Mouse (Mus musculus): ENCODE measurements around the gene Hsf5.

The Hsf5 gene

DNA sequence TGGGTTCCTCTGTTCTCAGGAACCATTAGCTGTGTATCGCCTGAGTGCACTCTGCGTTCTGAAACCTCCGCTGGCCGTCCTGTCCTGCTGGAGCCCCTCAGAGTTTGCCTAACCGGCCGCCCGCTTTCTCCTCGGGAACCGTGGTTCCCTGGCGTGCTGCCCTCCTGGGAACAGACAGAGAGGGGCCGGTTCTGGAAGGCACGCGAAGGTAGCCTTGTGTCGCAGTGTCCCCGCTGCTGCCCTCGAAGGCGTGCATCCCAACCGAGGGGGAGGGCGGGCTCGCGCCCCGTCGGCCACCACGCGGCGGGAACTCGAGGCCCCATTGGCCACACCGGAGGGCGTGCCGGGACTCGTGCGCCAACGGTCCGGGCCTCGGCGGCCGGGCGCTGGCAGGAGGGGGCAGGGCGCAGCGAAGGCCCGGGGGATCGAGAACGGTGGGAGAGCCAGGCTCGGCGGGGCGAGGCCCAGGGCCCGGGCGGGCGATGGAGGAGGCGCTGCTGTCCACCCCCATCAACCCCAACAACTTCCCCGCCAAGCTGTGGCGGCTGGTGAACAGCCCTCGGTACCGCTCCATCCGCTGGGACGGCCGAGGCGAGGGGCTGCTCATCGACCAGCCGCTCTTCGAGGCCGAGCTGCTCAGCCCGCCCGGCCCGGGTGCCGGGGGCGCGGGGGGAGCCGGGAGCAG, at the start of gene Hsf5:
TSS of gene Hsf5 (plus strand) at position 375 of the 685 bp plus-strand sequence.
- no peak for DNase-seq (ENCODE audit: low spot score)

DNA sequence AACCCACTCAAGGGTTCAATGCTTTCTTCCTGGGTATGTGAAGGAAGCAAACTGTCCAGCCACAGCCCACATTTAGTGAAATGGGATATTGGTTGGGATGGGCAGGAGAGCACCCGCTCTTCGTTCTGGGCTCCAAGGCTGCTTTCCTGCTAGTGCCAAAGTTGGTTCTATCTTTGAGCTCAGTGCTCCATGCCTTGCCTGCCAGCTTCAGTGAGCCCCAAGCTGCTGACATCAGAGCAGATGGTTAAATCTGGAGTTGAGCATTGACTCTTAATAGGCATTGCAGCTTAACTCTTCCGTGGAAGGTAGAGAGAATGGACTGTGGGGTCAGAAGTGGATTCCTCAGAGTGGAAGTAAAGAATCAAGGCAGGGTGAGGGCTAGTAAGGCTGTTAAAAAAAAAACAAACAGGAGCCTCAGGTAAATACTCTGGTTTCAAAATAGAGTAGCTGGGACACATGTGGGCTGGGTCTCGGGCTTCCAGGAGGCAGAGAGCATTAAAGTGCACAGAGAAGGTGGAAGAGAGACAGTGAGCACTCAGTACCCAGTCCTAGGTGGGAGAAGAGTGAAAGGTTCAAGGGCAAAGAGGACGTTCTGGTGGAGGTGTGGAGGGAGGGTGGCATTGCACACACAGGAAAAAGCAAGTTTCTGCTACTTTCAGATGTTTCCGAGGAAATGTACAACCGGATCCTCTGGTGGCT, 48.6 kb upstream of the Hsf5 start, which contains the start of gene Sept4:
TSS of gene Sept4 (plus strand) at position 649 of the 699 bp plus-strand sequence.
- DNase-seq (ENCODE audit: low spot score): no peak

DNA sequence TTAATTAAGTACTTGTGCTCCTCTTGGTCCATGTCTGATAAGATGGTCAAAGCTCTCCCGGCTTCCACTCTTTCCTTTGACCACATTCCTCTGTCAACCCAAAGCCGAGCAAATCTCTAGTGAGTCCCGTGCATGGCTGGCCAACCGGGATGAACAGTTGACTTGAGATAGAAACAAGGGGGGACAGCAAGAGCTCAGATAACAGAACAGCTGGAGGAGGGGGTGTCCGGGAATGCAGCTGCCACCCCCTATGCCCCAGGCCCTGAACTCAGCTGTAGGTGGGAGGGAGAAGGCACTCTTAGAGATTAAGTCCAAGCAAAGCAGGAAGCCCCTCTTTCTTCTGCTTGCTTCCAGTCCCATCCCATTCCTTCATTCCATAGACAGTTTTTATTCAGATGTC, 46.2 kb upstream of the Hsf5 start:
- no peak for DNase-seq (ENCODE audit: low spot score)

DNA sequence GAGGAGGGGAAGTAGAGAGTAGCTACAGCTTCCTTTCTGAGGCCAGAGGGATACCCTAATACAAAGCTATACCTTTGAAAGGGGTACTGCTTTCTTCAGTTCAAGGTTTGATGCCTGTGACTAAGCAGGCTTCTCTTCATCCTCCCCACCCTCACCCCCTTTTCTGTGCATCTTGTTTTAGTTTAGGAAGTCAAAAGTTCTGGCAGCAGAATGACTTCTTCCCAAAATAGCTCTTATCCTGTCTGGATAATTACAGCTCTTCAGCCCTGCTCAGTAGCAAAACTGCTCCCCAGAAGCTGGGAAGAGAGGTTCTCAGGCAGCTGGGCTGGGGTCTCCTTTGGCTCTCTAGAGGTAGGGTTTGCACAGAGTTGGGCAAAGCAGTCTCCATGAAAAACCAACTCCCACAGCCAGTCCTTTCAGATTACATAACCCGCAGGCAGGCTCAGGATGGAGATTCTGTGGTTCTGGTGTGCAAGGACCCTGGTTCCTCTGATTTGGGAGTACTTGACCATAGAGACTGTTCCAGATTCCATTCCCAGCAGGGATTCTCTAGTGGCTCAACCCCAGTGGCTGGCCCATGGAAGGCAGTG, 45.5 kb upstream of the Hsf5 start:
- DNase-seq (ENCODE audit: low spot score): no peak

DNA sequence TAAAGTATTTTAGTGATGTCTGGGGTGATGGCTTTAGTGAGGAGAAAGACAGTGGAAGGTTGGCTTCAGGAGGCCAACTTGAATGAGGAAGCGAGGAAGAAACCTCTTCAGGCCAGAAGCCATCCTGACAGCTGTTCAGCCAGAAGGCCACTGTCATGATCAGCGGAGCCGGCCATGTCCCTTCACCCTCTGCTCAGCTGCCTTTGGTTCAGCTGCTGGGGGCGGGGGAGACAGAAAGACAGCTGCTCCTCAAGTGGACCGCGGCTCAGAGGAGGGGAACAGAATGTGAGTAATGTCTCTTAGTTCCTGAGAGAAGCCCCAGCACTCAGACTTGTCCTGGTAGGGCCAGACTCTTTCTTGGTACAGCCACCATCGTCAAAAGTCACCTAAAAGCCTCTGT, 43.2 kb upstream of the Hsf5 start:
- DNase-seq (ENCODE audit: low spot score): no peak

DNA sequence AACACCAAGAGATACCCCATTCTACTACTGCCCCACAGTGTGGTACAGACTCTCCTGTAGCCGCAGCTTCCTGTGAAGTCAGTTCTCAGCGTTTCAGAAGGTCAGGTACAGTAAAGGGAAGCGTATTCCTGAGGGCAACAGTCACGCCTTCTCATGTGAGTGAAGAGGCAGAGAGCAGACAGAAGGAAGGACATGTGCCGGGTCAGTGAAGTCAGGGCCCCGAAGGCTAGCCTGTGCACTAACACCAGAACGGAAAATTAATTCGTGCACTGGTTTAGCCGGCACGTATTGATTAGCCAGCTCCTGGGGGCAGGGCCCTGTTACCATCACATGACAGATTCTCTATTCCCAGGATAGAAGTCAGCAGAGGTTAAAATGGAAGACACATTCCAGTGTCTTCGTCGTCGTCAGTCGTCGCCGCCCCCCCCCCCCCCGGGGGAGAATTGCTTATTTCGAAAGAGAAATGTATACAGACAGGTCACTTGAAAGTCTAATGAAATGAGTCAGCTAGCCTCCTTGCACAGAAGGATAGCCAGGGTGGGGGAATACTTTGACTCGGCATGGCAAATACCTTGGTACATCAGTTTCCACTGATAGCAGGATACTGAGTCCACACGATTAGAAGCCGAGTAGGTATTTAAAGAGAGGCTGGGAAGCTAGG, 42.3 kb upstream of the Hsf5 start:
- no peak for DNase-seq (ENCODE audit: low spot score)

DNA sequence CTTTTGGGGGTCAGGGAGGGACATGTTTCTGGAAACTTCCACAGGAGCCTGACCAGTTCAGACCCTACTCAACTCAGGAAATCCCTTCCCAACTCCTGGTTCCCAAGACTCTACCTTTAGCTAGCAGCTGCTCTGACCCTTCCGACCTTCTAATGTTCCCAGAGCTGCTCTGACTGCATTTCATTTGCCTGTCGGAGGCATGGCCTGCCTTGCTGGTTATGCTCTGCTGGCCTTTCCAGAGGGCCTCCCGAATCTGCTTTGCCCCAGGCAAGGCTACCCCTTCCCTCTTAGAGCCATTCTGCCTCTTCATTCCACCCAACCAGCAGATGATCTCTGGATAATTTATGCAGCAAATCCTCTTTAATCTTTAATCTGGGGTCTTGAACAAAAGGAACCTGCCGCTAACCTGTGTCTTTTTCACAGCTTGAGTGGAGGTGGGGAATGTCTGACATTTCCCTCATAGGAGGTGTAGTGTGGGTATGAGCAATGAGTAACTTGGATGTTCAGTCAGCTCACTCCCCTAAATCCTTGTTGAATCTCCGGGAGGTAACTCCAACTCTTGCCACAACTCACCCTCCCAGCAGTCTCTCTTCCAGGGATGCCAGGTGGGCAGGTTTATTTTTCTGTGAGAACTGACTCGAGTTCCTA, 39.2 kb upstream of the Hsf5 start:
- no peak for DNase-seq (ENCODE audit: low spot score)

DNA sequence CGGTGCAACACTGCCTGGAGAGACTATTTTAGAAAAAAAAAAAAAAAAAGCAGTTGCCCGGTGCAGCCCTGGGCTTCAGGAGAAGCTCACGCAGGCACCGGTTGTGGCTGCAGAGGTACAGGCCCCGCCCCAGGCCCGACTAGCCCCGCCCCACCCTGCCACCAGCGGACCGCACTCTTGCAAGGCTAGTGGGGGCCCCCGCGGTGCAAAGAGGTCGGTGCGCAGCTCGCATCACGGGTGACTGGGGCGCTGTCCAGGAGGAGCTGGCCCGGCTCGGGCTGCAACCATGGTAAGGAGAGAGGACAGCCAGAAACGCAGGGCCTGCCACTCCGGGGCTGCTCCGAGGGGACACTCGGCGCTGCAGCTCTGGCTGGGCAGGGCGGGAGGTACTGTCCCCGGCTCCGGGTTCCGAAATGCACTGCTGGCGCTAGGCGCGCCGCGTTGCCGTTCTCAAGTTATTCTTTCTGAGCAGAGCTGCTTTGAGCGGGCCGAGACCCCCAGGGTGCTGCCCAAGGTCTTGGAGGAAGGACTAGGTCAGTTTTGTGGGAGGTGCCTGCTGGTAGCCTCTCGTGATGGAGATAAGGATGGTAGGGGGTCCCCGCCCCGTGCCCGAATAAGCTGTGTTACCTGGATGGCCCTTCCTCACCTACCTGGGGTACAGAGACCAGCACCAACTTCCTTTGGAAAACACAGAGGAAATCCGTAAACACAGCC, 38.6 kb upstream of the Hsf5 start:
- DNase-seq (ENCODE audit: low spot score): peak; percentile 39

DNA sequence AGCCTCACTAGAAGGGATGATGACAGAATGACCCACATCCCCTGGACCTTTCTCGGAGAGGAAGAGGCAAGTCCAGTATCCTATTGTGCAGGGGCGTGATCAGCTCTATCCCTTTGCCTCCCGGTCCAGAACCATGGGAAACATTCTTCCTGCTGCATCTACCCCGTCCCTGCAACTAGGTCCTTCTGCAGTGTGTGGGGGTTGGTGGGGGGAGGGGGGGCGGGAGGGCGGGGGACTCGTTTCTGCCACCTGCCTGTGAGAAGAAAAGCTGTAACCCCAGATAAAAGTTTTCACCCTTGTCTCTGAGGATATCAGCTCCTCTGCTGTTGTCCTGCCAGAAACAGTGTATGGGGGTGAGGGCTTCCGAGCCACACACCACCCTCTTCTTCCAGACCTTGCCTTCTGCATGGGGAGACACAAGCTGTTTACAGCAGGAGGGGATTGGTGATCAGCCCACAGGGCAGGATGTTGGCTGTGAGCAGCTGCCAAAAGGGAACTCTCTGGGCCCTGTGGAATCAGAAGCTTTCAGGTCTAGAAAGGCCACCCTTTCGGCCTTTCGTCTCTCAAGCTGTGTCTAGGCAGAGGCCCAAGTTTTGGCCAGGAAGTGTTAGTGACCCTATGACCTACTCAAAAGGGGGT, 37.9 kb upstream of the Hsf5 start:
- no peak for DNase-seq (ENCODE audit: low spot score)

DNA sequence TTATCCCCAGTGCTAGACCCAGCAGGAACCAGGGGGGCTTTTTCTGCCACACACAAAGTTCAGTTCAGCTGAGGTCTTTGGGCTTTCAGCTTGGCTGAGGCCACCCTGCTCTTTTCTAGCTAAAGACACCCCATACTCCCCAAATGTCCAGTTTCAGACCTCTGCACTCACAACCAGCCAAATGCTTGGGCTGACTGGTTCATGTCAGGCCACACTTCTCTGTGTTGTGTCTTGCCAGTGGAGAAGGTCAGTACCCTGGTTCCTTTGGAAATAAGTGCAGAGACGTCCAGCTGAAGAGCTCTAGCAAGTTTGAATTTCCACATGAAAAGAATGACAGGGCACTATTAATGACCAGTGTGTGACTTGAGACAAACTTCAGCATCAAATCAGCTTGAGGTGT, 37.3 kb upstream of the Hsf5 start:
- DNase-seq (ENCODE audit: low spot score): no peak

DNA sequence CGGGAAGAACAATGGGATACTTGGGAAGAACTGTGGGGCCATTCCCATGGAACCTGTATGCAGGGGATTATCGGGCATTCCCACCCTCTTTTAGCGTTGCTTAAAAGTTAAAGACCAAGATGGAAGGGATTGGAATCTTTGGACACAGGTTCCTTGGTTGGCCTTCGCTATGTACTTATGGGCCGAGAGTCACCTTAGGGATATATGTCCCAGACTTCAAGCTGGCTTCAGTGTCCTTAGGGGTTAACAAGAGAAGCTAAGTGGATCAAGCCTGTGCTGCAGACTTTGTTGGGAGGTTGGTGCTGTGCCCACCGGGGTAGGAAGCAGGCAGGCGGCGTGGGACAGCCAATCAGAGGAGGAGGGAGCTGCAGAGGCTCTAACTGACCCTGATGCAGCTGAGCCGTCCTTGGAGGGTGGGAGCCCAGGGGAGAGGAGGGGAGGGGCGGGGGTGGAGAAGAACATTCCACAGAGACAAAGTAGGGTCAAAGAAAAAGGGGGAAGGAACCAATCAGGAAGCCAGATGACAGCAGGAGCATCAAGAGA, 36.4 kb upstream of the Hsf5 start:
- no peak for DNase-seq (ENCODE audit: low spot score)

DNA sequence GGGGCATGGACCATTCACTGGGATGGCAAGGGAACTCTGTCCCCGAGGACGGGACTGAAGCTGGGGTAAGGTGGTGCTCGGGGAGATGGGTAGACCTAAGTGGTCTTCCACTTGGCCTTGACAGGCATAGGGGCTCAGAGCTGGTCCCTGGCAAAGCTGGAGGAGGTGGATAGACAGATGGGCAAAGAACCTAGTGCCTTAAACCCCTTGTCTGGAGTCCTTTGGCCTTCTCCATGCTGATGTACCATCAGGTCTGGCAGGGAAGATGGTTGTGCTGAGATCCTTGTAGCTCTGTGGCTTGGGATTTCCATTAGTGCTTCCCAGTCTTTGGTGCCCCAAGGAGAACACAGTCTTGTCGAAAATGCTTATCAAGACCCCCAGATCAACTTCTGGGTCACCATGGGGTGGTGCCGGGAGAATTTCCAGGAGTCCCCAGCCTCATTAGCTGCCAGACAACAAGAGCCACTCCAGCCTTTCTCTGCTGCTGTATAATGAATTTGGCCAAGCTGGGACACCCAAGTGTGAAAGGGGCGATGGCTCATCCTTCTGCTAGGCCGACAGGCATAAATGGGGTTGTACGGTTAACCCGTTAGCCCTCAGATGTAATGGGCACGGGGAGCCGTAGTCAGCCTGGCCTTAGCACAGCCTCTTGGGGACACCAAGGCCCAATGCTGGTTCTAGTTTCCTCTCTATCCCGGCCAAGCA, 35.7 kb upstream of the Hsf5 start:
- no peak for DNase-seq (ENCODE audit: low spot score)

DNA sequence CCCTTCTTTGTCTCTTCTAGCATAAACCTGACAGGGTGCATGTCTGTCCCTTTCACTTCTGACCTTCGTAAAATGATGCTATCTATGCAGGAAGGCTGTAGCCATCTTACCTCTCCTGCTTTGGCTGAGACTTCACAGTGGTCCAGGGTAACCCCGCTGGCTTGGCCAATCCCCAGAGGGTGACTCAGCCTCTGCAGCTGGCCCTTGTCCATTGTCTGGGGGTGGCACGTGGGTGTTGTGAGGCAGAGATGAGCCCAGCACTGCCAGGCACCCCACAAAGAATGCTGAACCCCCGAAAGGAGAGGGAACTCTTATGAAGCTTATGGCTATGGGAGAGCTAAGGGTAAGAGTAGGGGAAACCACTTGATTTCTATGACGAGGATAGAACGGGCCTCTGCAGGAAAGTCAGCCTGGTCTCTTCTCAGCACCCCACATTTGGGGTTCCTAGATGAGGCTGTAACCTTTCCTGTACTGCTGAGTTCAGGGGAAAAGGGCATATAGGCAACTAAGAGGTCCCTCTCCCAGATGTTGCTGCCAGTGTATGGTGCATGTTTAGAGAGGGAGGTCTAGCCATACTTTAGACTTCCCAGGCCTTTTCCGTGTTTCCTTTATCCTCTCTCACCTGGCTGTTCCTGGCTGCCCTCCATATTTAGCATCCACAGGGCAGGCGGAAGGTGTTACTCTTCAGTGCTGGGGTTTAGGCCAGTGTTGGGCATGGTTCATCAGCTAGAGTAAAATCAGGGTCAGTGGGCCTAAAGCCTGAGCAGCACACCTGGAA, 34.8 kb upstream of the Hsf5 start:
- no peak for DNase-seq (ENCODE audit: low spot score)

DNA sequence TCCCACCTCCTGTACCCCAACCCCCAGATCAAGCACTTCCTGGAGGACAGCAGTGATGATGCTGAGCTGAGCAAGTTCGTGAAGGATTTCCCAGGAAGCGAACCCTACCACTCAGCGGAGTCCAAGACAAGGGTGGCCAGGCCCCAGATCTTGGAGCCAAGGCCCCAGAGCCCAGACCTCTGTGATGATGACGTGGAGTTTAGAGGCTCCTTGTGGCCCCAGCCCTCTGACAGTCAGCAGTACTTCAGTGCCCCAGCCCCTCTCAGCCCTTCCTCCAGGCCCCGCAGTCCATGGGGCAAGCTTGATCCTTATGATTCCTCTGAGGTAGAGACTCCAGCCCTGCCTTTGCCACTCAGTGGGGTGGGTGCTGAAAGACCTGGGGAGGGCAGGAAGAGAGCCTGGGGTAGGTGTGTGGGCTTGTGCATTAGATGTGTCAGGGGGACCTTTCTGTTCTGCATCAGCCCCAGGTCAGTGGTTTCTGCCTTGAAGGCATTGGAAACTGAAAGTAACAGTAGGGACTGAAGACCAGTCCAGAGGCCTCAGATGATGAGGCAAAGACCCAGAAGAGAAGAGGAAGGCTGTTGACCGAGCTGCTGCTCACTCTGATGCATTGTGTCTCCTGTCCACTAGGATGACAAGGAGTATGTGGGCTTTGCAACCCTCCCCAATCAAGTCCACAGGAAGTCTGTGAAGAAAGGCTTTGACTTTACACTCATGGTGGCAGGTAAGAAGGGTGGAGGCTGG, 33.5 kb upstream of the Hsf5 start:
- no peak for DNase-seq (ENCODE audit: low spot score)

DNA sequence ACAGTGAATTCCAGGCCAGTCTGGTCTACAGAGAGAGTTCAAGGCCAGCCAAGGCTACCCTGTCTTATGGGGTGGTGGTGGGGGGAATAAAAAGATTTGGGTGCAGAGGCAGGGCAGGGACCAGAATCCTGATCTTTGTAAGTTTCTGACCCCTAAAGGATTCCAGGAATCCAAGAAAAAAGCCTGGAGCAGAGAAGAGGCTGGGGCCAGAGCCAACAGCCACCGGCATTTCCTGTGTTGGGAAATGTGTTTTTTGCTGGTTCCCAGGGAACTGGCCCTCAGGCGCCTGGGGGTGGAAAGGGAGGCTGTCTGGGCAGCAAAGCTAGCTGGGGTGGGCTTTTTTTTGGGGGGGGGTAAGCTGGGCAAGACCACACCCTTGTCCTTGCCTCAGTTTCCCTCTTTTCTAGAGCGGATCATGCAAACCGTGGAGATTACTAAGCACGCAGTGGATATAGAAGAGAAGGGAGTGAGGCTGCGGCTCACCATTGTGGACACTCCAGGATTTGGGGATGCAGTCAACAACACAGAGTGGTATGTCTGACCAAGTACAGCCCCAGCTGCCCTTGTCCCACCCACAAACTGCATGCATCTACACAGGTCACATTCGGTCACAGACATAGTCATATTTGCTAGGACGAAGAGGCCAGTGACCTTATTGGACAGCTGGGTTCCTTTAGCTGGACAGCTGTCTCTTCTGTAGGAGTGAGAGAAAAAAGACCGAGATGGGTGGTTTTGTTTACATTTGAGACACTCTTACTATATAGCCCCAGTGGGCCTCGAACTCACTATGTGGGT, 32.1 kb upstream of the Hsf5 start:
- DNase-seq (ENCODE audit: low spot score): no peak

DNA sequence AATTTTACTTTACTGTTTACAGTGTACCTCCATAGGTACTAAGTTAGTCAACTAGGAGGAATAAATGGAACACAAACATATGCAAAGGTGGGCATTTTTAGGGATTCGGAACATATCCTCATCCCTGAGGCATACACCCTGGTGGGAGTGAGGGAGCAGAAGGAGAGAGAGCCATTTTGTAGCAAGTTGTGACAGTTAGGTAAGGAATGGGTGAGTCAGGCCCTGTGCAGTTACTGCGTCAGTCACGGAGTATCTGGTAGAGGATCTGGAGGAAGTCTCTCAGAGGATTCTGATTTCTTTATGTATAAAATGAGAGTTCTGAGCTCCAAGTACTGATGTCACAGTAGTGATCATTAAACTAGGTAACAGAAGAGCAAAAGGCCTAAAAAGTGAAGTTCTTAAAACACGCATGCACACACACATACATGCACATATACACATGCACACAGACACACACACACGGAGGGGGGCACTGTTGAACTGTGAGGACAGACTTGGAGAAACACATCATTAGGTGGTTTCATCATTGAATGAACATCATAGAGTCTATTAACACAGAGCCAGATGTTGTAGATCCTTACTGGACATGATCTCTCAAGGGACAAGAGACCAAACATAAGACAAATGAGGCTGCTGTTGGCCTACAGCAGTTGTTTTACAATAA, 29.6 kb upstream of the Hsf5 start:
- no peak for DNase-seq (ENCODE audit: low spot score)

DNA sequence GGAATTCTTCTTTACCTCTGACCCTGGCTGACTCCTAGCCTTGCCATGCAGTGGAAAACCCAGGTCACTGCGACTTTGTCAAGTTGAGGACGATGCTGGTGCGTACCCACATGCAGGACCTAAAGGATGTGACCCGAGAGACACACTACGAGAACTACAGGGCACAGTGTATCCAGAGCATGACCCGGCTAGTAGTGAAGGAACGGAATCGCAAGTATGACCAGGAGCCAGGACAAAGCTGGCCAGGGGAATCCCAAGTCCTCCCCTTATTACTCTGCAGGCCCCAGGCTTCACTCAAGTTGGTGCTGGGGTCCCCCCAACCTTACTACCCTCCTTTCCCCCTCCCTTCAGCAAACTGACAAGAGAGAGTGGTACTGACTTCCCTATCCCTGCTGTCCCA, 27.4 kb upstream of the Hsf5 start:
- DNase-seq (ENCODE audit: low spot score): no peak
